Mouse (Mus musculus) spleen, adult 2 months (tissue): ENCODE results near the gene Wdfy3. TPM values are rescaled to one million over a fixed set of nuclear protein-coding genes. Genes with fewer than 3 reads are reported as not detected.

Experiments
- DNase-seq, 2 experiments: peaks; one replicate each; pipeline versions ENCODE4 v3.0.0 to v3.0.0-alpha.2; 2012 to 2021; ENCODE audit warnings: low spot score in 2 of 2, low read depth in 1 of 2
- H3K27ac ChIP-seq: fragments of 200-500 bp; 2 replicates; pipeline ENCODE4 v1.5.1; 2012; ENCODE audit warnings: low read length, inconsistent platforms; ENCODE audit not compliant: insufficient read depth
- H3K27me3 ChIP-seq: fragments of 200-500 bp; 2 replicates; pipeline ENCODE4 v1.6.1; 2012; ENCODE audit warnings: mild to moderate bottlenecking, moderate library complexity, low read length, inconsistent platforms; ENCODE audit not compliant: control insufficient read depth, insufficient read depth
- H3K36me3 ChIP-seq: fragments of 200-500 bp; 2 replicates; pipeline ENCODE4 v1.6.1; 2012; ENCODE audit warnings: mild to moderate bottlenecking, low read length, inconsistent platforms; ENCODE audit not compliant: control insufficient read depth, insufficient read depth
- H3K4me1 ChIP-seq: fragments of 200-500 bp; 2 replicates; pipeline ENCODE4 v1.6.1; 2011; ENCODE audit warnings: inconsistent platforms; ENCODE audit not compliant: control insufficient read depth, insufficient read depth, insufficient read length
- H3K4me3 ChIP-seq: fragments of 200-500 bp; 2 replicates; pipeline ENCODE4 v1.5.1; 2011; ENCODE audit warnings: mild to moderate bottlenecking, inconsistent platforms; ENCODE audit not compliant: insufficient read depth, insufficient read length; ENCODE audit errors: extremely low read depth
- CTCF ChIP-seq: fragments of 200-500 bp; IDR thresholded peaks from 2 replicates; pipeline ENCODE4 v1.5.1; 2011; ENCODE audit warnings: mild to moderate bottlenecking, inconsistent platforms; ENCODE audit not compliant: insufficient read depth, insufficient read length, insufficient replicate concordance; ENCODE audit errors: extremely low read depth
- POLR2A ChIP-seq: fragments of 200-500 bp; IDR thresholded peaks from 2 replicates; pipeline ENCODE4 v1.6.1; 2011; ENCODE audit warnings: low read depth, low read length, inconsistent platforms
- WGBS: fragments of 180-500 bp; shearing (Covaris S2); methylation state at CpG from one replicate; pipeline ENCODE4 v1.1.7; 2018; 5-methylcytosine and 5-hydroxymethylcytosine counted together
- polyA plus RNA-seq: library from polyadenylated mRNA; depleted of rRNA; stranded (reverse); fragments of >200 nt; gene quantifications from 2 replicates; pipeline ENCODE4 v1.2.3, GENCODE M21; 2012

Wdfy3 gene
- polyA plus RNA-seq, 1 experiment: 12.0 TPM

DNA sequence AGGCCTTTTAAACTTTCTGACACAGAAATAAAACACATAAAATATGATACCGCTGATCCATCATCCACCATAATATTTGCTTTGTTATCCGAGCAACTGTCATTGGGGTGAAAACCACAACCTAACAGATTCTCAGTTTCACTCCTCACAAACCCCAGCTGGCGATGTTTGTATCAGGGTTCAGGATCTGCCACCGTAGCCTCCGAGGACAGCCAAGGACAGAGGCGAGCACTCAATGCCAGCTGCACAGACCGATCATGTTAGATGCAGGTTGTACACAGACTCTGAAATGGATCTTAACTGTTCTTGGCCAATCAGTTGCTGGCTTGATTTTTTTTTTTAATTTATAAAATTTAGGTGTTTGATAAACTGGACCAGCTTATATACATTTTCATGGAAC is 135.1 kb downstream of the Wdfy3 start:
- Histone ChIP-seq H3K4me1 (peaks cover 3% of the 10 kb centered on the region; the same call in 1 of the 2 replicates), H3K4me3 (no peak overlapping the region), H3K27me3 (no peaks in the 10 kb centered on the region), H3K27ac (no peak overlapping the region), H3K36me3 (no peaks in the 10 kb centered on the region)
- 33% methylated on average over 7 of the region's 7 CpGs for WGBS
- DNase-seq: no peak
- TF ChIP-seq CTCF: no peak
- TF ChIP-seq POLR2A: no peak

DNA sequence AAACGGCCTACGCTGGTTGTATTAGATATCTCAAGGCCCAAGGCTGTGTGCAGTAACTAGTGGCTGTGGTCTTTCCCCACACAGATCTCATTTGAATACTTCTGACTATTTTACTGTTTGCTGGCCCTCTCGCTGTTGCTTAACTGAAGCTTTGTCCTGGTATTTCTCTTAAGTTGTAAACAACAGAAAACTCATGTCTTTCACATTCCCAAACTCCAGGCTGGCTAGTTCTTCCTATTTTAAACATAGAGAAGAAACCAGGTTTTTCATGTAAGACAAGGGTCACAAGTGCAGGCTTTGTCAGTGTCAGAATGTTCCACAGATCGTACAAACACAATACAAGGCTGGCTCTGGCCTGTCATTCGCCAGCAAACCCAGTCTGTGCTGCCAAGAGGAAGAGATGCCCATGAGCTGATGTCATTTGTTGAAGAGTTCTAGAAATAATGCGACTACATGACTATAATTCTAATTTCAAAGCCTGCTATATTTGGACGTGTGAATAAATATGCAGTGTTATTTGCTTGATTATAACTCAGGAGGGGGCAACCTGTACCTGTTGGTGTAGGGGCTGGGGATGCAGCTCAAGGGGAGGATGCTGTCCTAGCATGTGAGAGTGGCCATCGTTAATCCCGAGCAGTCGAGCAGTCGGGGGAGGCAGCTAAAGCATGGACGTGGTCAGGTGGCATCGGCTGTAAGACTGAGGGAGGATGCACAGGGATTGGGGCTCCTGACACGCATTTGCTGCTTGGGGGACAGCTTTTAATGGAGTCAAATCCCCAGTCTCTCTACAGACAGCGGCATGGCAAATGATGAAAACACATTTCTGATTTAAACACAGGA is 136.5 kb downstream of the Wdfy3 start:
- Histone ChIP-seq H3K36me3 (no peaks in the 10 kb centered on the region), H3K27ac (no peak overlapping the region), H3K4me1 (peaks cover 3% of the 10 kb centered on the region; the same call in 1 of the 2 replicates), H3K4me3 (no peak overlapping the region), H3K27me3 (no peaks in the 10 kb centered on the region)
- no peak for TF ChIP-seq POLR2A
- TF ChIP-seq CTCF: no peak
- no peak for DNase-seq
- 77% methylated on average over 15 of the region's 15 CpGs for WGBS

GRCm38 (mm10) chr5:101931997-101932396 is 137.7 kb downstream of the Wdfy3 start:
- TF ChIP-seq POLR2A (no peak), CTCF (peak; percentile 4; the same call in 1 of the 2 replicates)

GRCm38 (mm10) chr5:101926311-101926710 is 143.4 kb downstream of the Wdfy3 start:
- H3K27ac ChIP-seq: no peak overlapping the region
- H3K4me1 ChIP-seq: no peaks in the 10 kb centered on the region
- H3K4me3 ChIP-seq: no peak overlapping the region
- DNase-seq: no peak
- H3K36me3 ChIP-seq: no peaks in the 10 kb centered on the region
- 94% methylated on average over 8 of the region's 8 CpGs for WGBS
- no peak for TF ChIP-seq POLR2A
- TF ChIP-seq CTCF: no peak
- H3K27me3 ChIP-seq: no peaks in the 10 kb centered on the region

More at GRCm38 (mm10) chr5:101931997-101932396, 137.7 kb downstream of the Wdfy3 start:
- Histone ChIP-seq H3K27me3 (no peaks in the 10 kb centered on the region), H3K27ac (no peak overlapping the region), H3K4me1 (no peaks in the 10 kb centered on the region), H3K36me3 (no peaks in the 10 kb centered on the region), H3K4me3 (no peak overlapping the region)
- no peak for DNase-seq
- WGBS: 87% methylated on average over 4 of the region's 4 CpGs

DNA sequence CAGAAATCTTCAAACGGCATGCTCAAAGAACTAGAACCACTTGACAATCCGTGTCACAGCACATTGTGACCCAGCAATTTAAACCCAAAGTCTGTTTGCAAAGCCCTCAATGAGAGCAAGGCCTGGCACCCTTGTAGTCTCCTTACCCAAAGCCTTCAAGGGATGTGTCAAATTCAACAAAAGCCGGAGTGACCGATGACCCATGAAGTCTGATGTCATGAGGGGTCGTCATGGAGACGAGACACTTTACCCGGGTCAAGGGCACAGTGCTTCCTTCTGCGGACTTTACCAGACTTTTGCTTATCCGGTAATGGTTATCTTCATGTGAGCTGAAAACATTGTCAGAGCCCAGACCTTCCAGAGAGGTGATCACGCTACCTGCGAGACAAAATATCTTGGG is 146.0 kb downstream of the Wdfy3 start:
- 90% methylated on average over 11 of the region's 11 CpGs for WGBS
- Histone ChIP-seq H3K4me3 (no peak overlapping the region), H3K36me3 (no peaks in the 10 kb centered on the region), H3K27me3 (no peaks in the 10 kb centered on the region), H3K27ac (no peak overlapping the region), H3K4me1 (no peaks in the 10 kb centered on the region)
- no peak for TF ChIP-seq POLR2A
- TF ChIP-seq CTCF: no peak
- no peak for DNase-seq

GRCm38 (mm10) chr5:101919559-101919958 is 150.2 kb downstream of the Wdfy3 start:
- no peaks in the 10 kb centered on the region for H3K36me3 ChIP-seq

GRCm38 (mm10) chr5:101909468-101909867 is 160.3 kb downstream of the Wdfy3 start:
- no peak for TF ChIP-seq CTCF
- no peak for TF ChIP-seq POLR2A
- Histone ChIP-seq H3K36me3 (no peaks in the 10 kb centered on the region), H3K4me3 (no peak overlapping the region), H3K27me3 (no peaks in the 10 kb centered on the region), H3K4me1 (no peaks in the 10 kb centered on the region), H3K27ac (no peak overlapping the region)
- WGBS: 90% methylated on average over 10 of the region's 10 CpGs
- DNase-seq: no peak

More at GRCm38 (mm10) chr5:101919559-101919958, 150.2 kb downstream of the Wdfy3 start:
- 65% methylated on average over 5 of the region's 5 CpGs for WGBS
- H3K27ac ChIP-seq: no peak overlapping the region
- H3K4me3 ChIP-seq: no peak overlapping the region
- no peaks in the 10 kb centered on the region for H3K4me1 ChIP-seq
- H3K27me3 ChIP-seq: no peaks in the 10 kb centered on the region
- TF ChIP-seq POLR2A (no peak), CTCF (no peak)
- DNase-seq: no peak
